Mouse (Mus musculus): ENCODE data around the gene Pip5kl1. TPM values are rescaled to one million over a fixed set of nuclear protein-coding genes. Genes with fewer than 3 reads are reported as not detected.

The Pip5kl1 gene
- total RNA-seq, 2 experiments from 2014 or later = not detected

DNA sequence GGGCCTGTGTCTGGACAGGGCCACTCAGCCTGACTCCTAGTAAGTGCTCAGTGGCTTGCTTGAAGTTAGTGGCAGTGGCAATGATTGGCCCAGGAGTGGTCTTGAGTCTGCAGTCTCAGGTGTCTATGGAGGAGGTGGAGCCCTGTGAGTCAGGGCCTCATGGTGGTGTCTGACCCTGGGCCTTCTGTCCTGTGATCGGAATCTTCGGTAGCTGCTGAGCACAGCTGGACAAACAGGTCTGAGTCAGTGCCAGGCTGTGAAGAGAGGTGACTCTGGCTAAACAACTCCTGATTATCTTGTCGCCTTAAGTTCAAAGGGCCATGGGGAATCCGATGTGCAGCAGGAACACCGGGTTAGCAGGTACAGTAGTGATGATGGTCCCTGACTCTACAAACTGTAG, 27.2 kb upstream of the Pip5kl1 start:
- ATAC-seq (replicated peaks; ENCODE audit: low FRiP score, poor library complexity, severe bottlenecking) = no peak

DNA sequence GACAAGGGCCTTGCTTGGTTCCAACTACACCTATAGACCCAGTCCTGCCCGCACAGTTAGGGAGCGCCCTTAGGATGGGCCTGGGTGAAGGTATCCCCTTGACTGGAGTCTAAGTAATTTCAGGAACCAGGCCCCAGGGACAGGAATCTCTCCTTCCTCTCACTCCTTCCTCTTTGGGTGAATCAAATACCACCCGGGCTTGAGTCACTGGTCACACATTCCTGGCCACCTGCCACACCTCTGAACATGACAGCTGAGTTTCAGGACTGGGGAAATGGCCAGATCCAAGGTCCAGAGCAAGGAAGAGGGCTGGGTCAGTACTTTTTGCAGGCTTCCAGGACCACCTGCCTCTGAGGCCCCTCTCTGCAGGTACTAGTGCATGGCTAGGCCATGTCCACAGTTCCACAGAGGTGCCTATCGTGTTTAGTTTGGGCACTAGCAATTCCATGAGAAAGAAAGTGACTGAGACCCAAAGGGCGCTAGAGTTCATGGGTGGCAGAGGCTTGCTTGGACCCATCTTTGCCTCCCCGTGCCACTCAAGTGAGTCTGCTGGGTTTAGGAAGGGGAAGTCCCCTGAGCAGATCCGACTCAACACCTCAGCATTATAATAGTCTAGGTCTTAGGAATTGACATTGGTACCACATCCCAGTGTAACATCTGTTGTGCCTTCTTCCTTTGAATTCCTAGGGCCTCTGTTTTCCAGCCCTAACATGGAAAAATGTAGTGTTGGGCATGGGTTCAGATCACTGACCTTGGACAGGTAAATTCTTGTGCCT, 26.4 kb upstream of the Pip5kl1 start:
- ATAC-seq (replicated peaks; ENCODE audit: low FRiP score, poor library complexity, severe bottlenecking) = no peak

DNA sequence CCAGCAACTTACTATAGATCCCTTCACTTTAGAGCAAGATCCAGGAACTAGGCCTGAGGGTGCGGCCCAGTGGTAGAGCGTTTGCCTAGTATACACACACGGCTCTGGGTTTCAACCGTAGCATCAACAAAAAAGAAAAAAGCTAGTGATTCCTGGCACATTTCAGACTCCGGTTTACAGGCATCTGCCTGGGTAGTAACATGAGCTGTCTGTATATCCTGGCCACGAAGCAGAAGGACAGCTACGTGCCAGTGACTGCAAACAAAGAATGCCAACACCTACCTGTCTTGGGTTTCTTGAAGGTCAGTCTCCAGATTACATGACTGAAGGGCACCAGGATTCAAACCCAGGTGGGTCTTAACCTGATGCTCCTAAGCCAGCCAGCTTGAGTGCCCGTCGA, 25.4 kb upstream of the Pip5kl1 start:
- no peak for ATAC-seq (replicated peaks; ENCODE audit: low FRiP score, poor library complexity, severe bottlenecking)

DNA sequence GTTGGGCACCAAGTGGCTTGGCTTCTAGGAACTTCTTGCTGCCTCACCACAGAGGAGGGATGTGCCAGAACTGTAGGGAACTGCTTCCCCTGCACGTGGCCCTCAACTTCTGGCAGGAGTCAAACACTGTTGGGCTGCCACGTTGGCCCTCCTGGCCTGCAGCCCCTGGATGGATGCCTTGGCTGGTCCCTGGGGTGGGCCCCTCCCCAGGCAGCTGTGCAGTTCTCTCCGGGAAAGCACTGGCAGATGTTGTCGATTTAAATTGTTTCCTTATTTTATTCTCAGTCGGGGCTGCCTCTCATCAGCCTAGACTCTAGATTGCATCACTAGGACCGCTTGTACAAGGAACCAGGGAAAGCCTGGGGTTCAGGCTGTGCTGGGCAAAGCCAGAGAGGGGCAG, 24.8 kb upstream of the Pip5kl1 start:
- no peak for ATAC-seq (replicated peaks; ENCODE audit: low FRiP score, poor library complexity, severe bottlenecking)

DNA sequence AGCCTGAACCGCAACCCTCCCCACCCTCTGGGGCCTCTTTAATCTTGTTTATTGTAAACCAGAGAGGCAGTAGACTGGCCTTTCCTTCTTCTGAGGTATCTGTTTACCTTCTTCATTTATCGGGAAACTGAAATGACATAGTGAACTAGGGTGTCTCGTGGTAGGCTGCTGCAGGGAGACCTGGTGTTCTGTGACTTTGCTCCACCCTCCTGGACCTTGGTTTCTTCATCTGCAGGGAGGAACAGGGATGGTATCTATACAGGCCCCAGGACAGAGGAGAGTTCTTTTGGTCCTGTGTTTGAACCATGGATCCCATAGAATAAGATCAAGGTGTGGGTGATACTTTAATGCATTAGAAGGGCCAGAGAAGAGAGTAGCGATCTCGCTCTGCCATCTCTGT, 23.4 kb upstream of the Pip5kl1 start:
- no peak for ATAC-seq (replicated peaks; ENCODE audit: low FRiP score, poor library complexity, severe bottlenecking)

DNA sequence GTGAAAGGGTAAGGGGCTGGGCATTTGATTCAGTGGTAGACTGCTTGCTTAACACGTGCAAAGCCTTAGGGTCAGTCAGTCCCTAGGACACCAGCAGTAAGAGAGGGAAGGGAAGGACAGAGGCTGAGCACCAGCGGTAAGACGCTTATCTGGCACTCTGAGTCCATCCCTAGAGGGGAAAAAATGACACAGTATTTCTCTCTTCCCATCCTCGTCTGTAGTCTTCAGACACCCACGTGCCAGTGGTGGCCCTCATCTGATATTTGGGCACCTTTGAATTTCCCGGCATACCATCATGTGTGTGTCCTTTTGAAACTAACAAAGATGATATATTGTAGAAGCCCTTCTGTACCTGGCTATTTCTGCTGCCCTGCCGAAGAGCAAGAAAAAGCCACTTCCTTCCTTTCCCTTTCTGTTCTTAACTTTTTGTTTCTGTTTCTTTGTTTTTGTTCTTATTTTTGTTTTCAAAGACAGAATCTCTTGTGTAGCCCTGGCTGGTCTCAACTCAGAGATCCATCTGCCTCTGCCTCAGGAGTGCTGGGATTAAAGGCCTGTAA, 20.9 kb upstream of the Pip5kl1 start:
- ATAC-seq (replicated peaks; ENCODE audit: low FRiP score, poor library complexity, severe bottlenecking) = no peak

DNA sequence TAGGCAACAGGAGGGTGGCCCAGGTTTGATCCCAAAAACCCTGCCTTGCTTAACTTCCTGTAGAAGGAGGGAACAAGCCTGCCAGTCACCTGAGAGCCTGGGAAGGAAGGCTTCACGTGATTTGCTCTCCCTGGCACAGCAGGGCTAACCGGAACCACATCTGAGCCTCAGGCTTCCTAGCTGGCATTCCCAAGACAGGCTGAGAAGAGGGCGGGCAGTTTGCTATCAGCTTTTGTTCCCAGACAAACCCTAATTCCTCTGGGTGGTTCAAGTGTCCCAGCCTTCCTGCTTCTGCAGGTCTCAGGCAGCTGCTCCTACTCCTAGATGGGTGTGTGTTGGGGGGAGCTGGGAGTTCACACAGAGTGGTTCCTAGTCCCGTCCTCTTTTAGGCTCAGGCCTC, 19.1 kb upstream of the Pip5kl1 start:
- ATAC-seq (replicated peaks; ENCODE audit: low FRiP score, poor library complexity, severe bottlenecking) = no peak

DNA sequence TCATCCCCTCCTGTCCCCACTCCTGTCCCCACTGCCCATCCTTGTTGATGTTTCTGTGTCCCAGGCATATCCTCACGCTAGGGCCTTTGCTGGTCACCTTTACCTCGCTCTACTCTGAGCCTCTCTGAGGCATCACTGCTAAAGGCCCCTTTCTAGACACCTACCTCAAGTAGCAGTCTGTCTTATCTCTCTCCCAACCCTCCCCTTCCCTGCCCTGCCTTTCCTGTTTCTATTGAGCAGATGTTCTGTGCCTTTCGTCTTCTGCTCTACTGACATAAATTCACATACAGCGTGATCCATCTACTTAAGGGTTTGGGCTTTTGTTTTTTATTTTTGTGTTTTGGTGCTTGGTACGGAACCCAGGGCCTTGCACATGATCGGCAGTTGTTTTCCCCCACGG, 18.6 kb upstream of the Pip5kl1 start:
- no peak for ATAC-seq (replicated peaks; ENCODE audit: low FRiP score, poor library complexity, severe bottlenecking)

DNA sequence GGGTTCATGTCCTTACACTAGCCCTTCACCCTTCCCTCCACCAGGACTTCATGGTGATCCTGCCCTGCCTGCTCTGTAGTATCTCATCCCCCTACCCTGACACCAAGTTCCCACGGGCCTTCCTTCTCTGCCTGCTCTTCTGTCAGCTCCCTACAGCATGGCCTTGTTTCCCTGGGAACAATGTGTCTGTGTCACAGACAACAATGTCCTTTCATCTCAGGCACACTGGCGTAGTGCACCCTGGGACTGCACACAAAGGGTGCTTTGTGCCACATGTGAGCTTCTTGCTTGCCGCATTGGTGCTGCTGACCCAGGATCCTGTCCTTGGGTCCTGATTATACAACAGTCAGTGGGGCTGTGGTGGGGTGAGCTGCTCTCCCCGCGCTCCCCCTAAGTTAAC, 15.0 kb upstream of the Pip5kl1 start:
- no peak for ATAC-seq (replicated peaks; ENCODE audit: low FRiP score, poor library complexity, severe bottlenecking)

DNA sequence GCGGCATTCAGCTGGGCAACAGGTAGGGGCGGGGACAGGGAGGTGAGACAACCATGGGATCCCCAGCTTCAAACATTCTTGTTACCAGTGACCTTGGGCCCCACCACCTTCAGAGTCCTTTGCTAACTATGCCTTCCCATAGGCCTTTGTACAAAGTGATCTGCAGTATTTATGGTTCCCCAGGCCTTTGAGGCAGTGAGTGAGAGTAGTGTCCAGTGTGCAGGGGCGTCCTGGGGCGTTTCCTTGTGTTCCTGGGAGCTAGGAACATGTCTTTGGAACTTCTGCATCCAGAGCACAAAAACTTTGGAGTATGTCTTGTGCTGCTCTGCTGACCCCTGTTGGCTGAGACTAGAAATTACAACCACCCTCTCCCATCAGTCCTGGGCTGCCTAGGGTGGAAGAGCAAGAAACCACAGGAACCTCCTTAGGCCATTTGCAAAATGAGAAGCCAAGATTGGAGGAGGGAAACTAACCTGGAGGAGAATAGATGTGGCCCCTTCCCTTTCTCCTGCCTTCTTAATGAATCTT, 8.0 kb upstream of the Pip5kl1 start:
- peak; percentile 44; the same call in 1 of the 2 replicates for ATAC-seq (replicated peaks; ENCODE audit: low FRiP score, poor library complexity, severe bottlenecking)

DNA sequence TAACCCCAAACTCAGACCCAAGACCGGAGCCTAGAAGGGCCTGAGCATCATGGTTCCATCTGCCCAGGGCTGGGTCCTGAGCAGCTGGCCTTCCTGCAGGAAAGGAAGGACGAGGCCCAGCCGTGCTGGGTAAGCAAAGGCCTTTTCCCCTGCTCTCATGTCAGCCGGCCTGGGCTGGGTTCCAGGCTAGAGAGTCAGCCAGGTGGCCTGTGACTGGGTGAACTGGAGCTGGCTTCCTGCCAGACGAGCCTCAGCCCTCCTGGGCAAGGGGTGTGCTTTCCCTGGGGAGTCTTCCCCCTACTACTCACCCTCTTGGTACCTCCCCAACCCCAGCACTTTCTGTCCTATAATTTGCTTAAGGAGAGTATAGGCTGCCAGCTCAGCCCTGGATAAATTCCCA, 6.4 kb upstream of the Pip5kl1 start:
- ATAC-seq (replicated peaks; ENCODE audit: low FRiP score, poor library complexity, severe bottlenecking) = no peak

DNA sequence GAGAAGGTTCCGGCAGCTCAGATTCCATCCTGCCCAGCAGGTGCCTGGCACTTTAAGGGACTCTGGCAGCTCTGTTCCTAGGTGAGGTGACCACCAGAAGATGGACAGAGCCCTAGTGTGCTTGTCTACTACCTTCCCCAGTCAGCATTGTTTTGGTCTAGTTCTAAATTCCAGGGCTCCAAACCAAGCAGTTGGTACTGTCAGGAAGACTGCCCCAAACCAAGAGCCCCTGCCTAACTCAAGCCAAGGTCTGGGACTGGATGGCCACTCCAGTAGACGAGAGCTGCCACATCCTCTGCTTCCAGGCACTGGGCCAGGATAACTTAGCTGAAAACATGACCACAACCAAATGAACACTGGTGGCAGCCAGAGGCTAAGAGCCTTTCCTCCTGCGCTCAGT, 5.7 kb upstream of the Pip5kl1 start:
- no peak for ATAC-seq (replicated peaks; ENCODE audit: low FRiP score, poor library complexity, severe bottlenecking)

DNA sequence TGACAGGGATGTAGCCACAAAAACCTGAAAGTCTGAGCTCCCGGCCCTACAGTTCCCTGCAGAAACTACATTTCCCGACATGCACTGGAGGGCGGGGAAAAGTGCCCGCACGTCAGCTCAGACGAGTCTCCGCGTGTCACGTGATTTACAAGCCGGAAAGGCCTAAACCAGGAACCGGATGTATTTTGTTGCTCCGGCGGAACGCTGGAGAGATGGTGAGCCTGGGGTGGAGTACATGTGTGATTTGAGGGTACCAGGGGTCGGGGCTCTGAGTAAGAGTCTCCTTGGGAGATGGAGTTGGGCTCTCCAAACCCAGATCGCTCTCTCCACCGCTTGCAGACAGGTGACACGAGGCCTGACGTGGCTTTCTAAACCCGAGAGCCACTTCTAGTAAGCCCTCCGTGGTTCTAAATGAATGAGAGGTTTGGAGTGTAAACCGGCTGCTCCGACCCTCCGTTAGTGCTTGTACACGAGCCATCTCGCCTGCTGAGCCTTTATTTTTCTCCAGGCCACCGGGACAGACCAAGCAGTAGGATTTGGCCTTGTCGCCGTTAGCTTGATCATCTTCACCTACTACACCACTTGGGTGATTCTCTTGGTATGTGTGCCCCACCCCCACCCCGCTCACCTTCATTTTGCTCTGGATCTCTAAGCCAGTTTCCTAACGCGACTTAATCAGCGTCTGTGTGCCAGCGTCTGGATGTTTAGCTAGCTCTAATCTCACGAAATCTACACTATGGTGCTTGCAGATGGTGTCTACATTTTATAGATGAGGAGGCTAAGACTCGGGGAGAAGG, 3.7 kb upstream of the Pip5kl1 start, which contains the start of gene Dpm2:
TSS of gene Dpm2 (plus strand) at position 161 of the 797 bp plus-strand sequence.
- peak; percentile 87 for ATAC-seq (replicated peaks; ENCODE audit: low FRiP score, poor library complexity, severe bottlenecking)

DNA sequence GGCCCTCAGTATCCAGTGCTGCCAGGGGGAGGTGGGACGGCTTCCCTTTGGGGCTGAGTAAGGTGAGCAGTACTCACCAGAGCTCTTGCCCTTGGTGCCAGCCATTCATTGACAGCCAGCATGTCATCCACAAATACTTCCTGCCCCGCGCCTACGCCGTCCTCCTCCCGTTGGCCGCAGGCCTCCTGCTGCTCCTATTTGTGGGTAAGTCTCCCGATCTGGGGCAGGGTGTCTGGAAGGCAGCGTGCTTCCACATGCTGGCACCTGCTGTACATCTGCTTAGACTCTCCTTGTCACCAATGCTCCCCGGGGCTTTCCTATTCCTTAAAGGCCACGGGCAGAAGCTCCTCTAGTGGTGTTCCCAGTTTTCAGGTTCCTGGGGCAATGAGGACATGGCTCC, 2.4 kb upstream of the Pip5kl1 start:
- no peak for ATAC-seq (replicated peaks; ENCODE audit: low FRiP score, poor library complexity, severe bottlenecking)

DNA sequence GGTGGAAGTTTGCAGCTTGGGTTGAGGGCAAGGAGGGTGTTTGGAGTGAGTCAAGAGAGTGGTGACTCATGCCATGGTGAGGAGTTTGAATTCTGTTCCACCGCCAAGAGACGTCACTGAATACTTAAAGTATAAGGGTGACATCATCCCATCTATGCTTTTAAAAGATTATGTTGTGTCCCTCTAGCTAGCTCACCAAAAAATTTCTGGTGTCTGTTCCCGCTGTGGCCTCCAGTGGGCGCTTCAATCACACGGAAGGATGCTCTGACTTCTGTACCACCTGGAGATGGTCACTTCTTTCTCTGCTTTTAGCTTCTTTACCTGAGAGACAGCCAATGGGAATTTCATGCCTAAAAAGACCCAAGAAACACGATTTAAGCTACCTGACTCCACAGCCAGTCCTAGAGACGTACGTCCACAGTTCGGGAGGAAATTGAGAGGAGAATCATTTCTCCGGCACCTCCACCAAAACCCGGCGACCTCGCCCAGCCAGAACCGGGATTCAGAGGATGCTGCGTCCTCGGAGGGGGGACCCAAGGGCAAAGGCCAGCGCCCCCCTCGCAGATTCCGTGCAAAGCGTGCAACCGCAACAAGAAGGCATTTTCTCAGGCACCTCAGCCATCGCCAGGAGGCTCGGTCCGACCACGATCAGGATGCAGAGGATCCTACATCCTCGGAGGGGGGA, 446 bp downstream of the Pip5kl1 start:
- no peak for ATAC-seq (replicated peaks; ENCODE audit: low FRiP score, poor library complexity, severe bottlenecking)

DNA sequence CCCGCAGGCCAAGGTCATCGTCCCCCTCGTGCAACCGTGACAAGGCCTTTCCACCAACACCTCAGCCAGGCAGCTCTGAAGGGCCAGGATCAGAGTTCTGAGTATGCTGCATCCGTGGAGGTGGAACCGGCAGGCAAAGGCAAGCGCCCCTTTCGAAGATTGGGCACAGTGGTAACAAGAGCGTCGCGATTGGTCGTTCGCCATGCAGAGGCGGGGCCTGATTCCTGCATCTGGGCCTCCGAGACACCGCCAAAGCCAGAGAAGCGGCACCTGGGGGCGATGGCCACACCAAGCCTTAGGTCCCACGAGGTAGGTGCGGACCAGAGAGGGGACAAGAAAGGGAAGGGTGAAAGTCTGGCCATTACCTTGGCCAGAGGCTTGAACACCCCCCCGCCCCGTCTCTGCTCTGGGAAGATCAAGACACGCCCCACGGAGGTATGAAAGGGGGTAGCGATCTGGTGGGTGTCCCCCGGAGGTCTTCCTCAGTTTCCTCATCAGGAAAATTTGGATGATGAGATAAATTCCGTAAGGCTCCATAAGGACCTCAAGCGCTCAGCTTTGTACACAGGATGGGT, 1.1 kb downstream of the Pip5kl1 start, which contains the start of gene 9430097D07Rik:
TSS of gene 9430097D07Rik (minus strand) at position 99 of the 575 bp plus-strand sequence.
- ATAC-seq (replicated peaks; ENCODE audit: low FRiP score, poor library complexity, severe bottlenecking) = 0 out of 2 replicates have a peak, but pooled peaks have one; percentile 28

DNA sequence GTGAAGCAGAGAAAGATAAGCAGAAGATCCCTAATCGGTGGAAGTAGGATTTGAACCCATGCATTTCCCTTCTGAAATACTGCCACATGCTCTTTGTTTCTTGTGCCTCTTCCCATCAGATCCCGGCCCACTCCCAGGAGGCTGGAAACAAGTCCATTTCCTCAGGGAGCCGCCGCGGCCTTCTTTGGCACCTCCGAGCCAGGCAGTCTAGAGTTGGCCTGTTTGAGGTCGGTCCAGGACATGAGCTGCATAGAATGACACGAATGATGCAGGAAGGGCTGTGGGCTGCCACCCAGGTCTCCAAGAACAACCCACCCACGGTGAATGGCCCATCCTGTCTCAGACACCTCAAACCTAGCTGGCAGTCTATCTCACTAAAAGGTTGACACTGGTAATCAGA, 1.9 kb downstream of the Pip5kl1 start:
- ATAC-seq (replicated peaks; ENCODE audit: low FRiP score, poor library complexity, severe bottlenecking) = no peak

DNA sequence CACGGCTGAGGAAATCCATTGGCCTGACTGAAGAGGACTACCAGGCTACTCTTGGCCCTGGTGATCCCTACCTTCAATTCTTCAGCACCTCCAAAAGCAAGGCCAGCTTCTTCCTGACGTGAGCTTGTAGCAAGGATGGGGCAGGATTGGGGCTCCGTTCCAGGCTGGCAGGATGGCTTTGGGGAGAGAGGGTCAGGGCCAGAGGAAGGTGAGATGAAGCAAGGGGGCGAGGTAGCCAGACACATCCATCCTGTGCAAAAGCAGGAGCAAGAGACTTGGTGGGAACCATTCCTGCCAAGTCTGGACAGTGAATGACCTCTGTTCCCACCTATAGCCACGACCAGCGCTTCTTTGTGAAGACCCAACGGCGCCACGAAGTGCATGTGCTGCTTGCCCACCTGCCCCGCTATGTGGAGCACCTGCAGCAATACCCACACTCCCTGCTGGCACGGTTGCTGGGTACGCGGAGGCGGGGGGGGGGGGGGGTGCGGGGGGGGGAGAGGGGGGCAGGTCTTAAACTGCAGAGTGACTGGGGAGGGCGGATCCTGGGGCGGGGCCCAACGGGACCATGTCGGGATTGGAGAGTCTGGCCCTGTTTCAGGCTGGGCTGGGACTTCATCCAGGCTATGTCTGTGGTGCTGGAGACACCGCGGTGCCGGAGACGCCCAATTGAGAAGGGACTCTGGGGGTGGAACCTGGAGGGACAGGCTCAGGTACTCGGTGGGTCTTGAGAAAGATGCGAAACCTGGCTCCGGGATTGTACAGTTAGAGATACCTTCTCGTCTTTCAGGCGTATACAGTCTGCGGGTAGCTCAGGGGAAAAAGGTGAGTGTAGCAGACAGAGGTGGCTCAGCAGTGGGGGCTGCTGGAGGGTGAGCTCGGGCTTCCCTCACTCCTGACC, 3.8 kb downstream of the Pip5kl1 start:
- ATAC-seq (replicated peaks; ENCODE audit: low FRiP score, poor library complexity, severe bottlenecking) = no peak

All from erythroid progenitor cell, adult 5-6 weeks (primary cell).